Comparison of ENCODE assay signal across 21 mouse cellular contexts in the genomic region with DNA sequence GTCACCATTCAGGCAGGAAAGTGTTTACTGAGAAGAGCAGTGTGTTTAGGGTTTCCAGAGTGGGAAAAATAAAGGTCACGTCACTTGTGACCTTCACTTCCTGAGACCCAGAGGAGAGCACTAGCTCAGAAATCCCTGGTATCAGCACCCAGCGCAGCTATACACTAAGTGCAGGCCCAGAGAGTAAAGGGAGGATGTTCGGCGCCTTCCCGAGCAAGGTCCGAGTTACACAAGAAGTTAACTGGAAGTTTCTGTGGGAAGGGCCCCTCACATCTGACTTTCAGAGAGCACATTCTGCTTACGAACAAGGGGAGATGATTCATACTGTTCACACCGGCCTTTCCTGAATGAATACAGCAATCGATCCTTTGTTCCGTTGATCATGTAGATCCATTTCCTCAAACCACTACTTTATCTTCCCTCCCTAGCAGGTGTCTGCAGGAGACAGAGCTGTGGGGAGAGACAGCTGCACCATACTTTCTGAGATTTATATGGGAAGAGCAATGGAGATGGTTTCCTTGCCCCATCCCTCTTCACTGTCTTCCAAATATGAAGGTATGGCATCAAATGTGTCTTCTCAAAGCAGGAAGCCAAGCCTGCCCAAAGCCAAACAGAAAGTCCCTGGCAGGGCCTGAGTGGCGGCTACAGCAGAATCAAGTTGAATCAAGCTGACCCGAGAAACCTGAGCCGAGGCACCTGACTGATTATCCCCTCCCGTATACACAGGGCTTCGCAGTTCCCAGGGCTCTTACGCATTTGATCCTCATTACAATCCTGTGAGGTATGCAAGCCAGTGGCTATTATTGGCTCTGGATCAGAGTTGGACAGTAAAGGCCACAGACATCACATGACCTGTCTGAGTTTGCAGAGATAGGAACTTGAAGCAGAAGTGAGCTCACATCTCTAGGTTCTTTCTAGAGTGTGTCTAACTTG. TPM values are rescaled to one million over a fixed set of nuclear protein-coding genes. Genes with fewer than 3 reads are reported as not detected.
DNase-seq lines count a peak whose midpoint lies in the region; ATAC-seq and TF ChIP-seq lines count a peak whose summit lies in the region.
"Had no signal": no experiment of that assay in that cellular context is flagged by ENCODE, and none has a peak within 500 bp of the region (broad histone marks: within the 10 kb centered on the region; RNA-seq: fewer than 3 reads in every experiment).

No protein-coding gene starts in this region.

- peak overlapping the region; percentile 22; the same call in 1 of the 2 replicates for H3K4me2 ChIP-seq in heart, embryonic 11.5 days
- no peak overlapping the region; the same call in 1 of the 2 replicates for H3K4me2 ChIP-seq in intestine, embryonic 16.5 days (ENCODE audit: low read depth, low read length)
- H3K4me2 ChIP-seq: forebrain, embryonic 13.5 days; limb, embryonic 15.5 days; midbrain, embryonic 13.5 days had no signal

- TF ChIP-seq CTCF in thymus, adult 2 months (IDR thresholded peaks at IDR 0.05; ENCODE audit: borderline replicate concordance, control insufficient read depth, extremely low read depth, insufficient read depth, low read length, poor library complexity), result no peak

- H3K27me3 ChIP-seq in heart, embryonic 11.5 days (ENCODE audit: control insufficient read depth, insufficient read depth, low read length), result 0 out of 2 replicates have a peak, but pooled peaks cover 3% of the 10 kb centered on the region
- no peaks in the 10 kb centered on the region for H3K27me3 ChIP-seq in thymus, adult 2 months (ENCODE audit: control insufficient read depth, insufficient read depth, low read length)
- no peaks in the 10 kb centered on the region for H3K27me3 ChIP-seq in intestine, embryonic 16.5 days (replicated peaks; ENCODE audit: control insufficient read depth, insufficient read depth, low read length)

- H3K27ac ChIP-seq in heart, embryonic 11.5 days (ENCODE audit: low read depth, low read length), result no peak overlapping the region
- peak overlapping the region; percentile 43; the same call in 1 of the 2 replicates for H3K27ac ChIP-seq in thymus, adult 2 months (ENCODE audit: control insufficient read depth, insufficient read depth, low read length)
- H3K27ac ChIP-seq in intestine, embryonic 16.5 days (ENCODE audit: low read length), result peak overlapping the region; percentile 74
- H3K27ac ChIP-seq: forebrain, embryonic 13.5 days; hindbrain, embryonic 10.5 days; hindbrain, postnatal 0 days; layer of hippocampus, adult 2 months; limb, embryonic 15.5 days; midbrain, embryonic 13.5 days had no signal

- WGBS in heart, embryonic 11.5 days (ENCODE audit: insufficient replicate concordance), result 55% methylated on average over 16 of the region's 16 CpGs
- WGBS in thymus, adult 2 months, result 86% methylated on average over 16 of the region's 16 CpGs
- WGBS in intestine, embryonic 16.5 days, result 48% methylated on average over 16 of the region's 16 CpGs

- no peak for TF ChIP-seq POLR2A in thymus, adult 2 months (IDR thresholded peaks at IDR 0.05; ENCODE audit: control insufficient read depth, extremely low read depth, insufficient read depth, low read length, poor library complexity)

- no peak overlapping the region for H3K9ac ChIP-seq in heart, embryonic 11.5 days (ENCODE audit: low read depth, low read length)
- no peak overlapping the region for H3K9ac ChIP-seq in intestine, embryonic 16.5 days (ENCODE audit: low read depth, low read length)
- H3K9ac ChIP-seq: forebrain, embryonic 13.5 days; limb, embryonic 15.5 days; midbrain, embryonic 13.5 days had no signal

- H3K4me3 ChIP-seq in heart, embryonic 11.5 days (ENCODE audit: low read depth, low read length), result no peak overlapping the region
- H3K4me3 ChIP-seq in thymus, adult 2 months (ENCODE audit: control insufficient read depth, insufficient read depth, low read length), result no peak overlapping the region
- no peak overlapping the region for H3K4me3 ChIP-seq in intestine, embryonic 16.5 days (ENCODE audit: low read length)
- H3K4me3 ChIP-seq: erythroblast, embryonic 14.5 days; forebrain, embryonic 13.5 days; hindbrain, embryonic 10.5 days; layer of hippocampus, adult 2 months; limb, embryonic 15.5 days; midbrain, embryonic 13.5 days had no signal

- ATAC-seq in heart, embryonic 11.5 days (replicated peaks; ENCODE audit: insufficient number of reproducible peaks, low FRiP score, low TSS enrichment), result no peak
- peak; percentile 82 for ATAC-seq in intestine, embryonic 16.5 days
- ATAC-seq: forebrain, embryonic 13.5 days; hindbrain, postnatal 0 days; midbrain, embryonic 13.5 days had no signal

- intact Hi-C loops in heart, postnatal 36 days (cut with DNase I), result no loop called here

- H3K36me3 ChIP-seq in heart, embryonic 11.5 days (ENCODE audit: control insufficient read depth, insufficient read depth, low read length), result no peaks in the 10 kb centered on the region; the same call in 1 of the 2 replicates
- no peaks in the 10 kb centered on the region for H3K36me3 ChIP-seq in thymus, adult 2 months (ENCODE audit: control insufficient read depth, insufficient read depth, low read length)
- H3K36me3 ChIP-seq in intestine, embryonic 16.5 days (ENCODE audit: control insufficient read depth, insufficient read depth, low read length), result no peaks in the 10 kb centered on the region
- H3K36me3 ChIP-seq: limb, embryonic 15.5 days; midbrain, embryonic 13.5 days had no signal

- no peak for DNase-seq in heart, postnatal 36 days
- DNase-seq in thymus, adult 2 months, result no peak
- no peak for DNase-seq in thymus, adult 18-20 months
- DNase-seq in adrenal gland, postnatal 10 days, result no peak
- no peak for DNase-seq in urinary bladder, postnatal 4 days (ENCODE audit: low spot score in 2 of 2)
- DNase-seq: B cell, adult 2 months; cerebellum, adult 2 months; cerebellum, postnatal 36 days; gastrocnemius, postnatal 25 days; kidney, adult 8-10 months; kidney, postnatal 14 days; thymus, postnatal 4 days had no signal

- H3K9me3 ChIP-seq in heart, embryonic 11.5 days (replicated peaks; ENCODE audit: control insufficient read depth, low read length), result no peaks in the 10 kb centered on the region
- H3K9me3 ChIP-seq in intestine, embryonic 16.5 days (ENCODE audit: control insufficient read depth, low read length), result no peaks in the 10 kb centered on the region
- H3K9me3 ChIP-seq: forebrain, embryonic 13.5 days; hindbrain, embryonic 10.5 days; limb, embryonic 15.5 days; midbrain, embryonic 13.5 days had no signal

- H3K4me1 ChIP-seq in heart, embryonic 11.5 days (ENCODE audit: control insufficient read depth, insufficient read depth, low read length), result peaks cover 3% of the 10 kb centered on the region; the same call in 1 of the 2 replicates
- H3K4me1 ChIP-seq in thymus, adult 2 months (replicated peaks; ENCODE audit: control insufficient read depth, insufficient read depth, low read length), result no peaks in the 10 kb centered on the region
- peaks cover 3% of the 10 kb centered on the region; the same call in 1 of the 2 replicates for H3K4me1 ChIP-seq in intestine, embryonic 16.5 days (ENCODE audit: control insufficient read depth, insufficient read depth, low read length)
- H3K4me1 ChIP-seq: forebrain, embryonic 13.5 days; hindbrain, embryonic 10.5 days; limb, embryonic 15.5 days; midbrain, embryonic 13.5 days had no signal

RNA-seq across cellular contexts. Expression of a gene that starts 6.4 kb away (rescaled TPM):
- polyA plus RNA-seq in heart, embryonic 11.5 days (2014; fragmentation: Nextera tagmentation; extraction: Ambion mirVana), result 39.3 and 41.9 TPM in 2 replicates
- total RNA-seq in heart, postnatal 36 days (2021), result 1 to 10 TPM; 2.5 to 5.1 TPM
- polyA plus RNA-seq in thymus, adult 2 months (2012; rRNA removed), result 197 and 219 TPM in 2 replicates
- polyA plus RNA-seq in intestine, embryonic 16.5 days (2015; fragmentation: Nextera tagmentation; extraction: Ambion mirVana), result 353 and 370 TPM in 2 replicates
- total RNA-seq in adrenal gland, postnatal 10 days (2021), result 10 to 100 TPM; 15.9 to 28.3 TPM

RNA-seq across cellular contexts. Expression of a gene that starts 30.1 kb away (rescaled TPM):
- 30.4 and 36.8 TPM in 2 replicates for polyA plus RNA-seq in heart, embryonic 11.5 days (2014; fragmentation: Nextera tagmentation; extraction: Ambion mirVana)
- 1 to 10 TPM; 1.4 to 2.5 TPM for total RNA-seq in heart, postnatal 36 days (2021)
- 220 and 270 TPM in 2 replicates for polyA plus RNA-seq in thymus, adult 2 months (2012; rRNA removed)
- 1,017 and 1,065 TPM in 2 replicates for polyA plus RNA-seq in intestine, embryonic 16.5 days (2015; fragmentation: Nextera tagmentation; extraction: Ambion mirVana)
- 10 to 100 TPM; 12.1 to 24.2 TPM for total RNA-seq in adrenal gland, postnatal 10 days (2021)

RNA-seq across cellular contexts. Expression of a gene that starts 39.2 kb away (rescaled TPM):
- polyA plus RNA-seq in heart, embryonic 11.5 days (2014; fragmentation: Nextera tagmentation; extraction: Ambion mirVana), result 71.6 and 83.5 TPM in 2 replicates
- 100 to 1,000 TPM; 149 to 165 TPM for total RNA-seq in heart, postnatal 36 days (2021)
- polyA plus RNA-seq in thymus, adult 2 months (2012; rRNA removed), result 99.3 and 108 TPM in 2 replicates
- polyA plus RNA-seq in intestine, embryonic 16.5 days (2015; fragmentation: Nextera tagmentation; extraction: Ambion mirVana), result 112 and 117 TPM in 2 replicates
- 100 to 1,000 TPM; 248 to 266 TPM for total RNA-seq in adrenal gland, postnatal 10 days (2021)
